Mouse (Mus musculus) retina, postnatal 7 days (tissue): ENCODE data around the gene Nup50.

Experiments
- DNase-seq: peaks from one replicate; pipeline ENCODE4 v3.0.0-alpha.2; 2012; ENCODE audit warnings: low read depth, low spot score

The Nup50 gene

GRCm38 (mm10) chr15:84950053-84950452, 26.8 kb downstream of the Nup50 start:
- no peak for DNase-seq

- no peak for DNase-seq
Measured at GRCm38 (mm10) chr15:84953259-84953658, 30.0 kb downstream of the Nup50 start.

GRCm38 (mm10) chr15:84957851-84958250, 34.6 kb downstream of the Nup50 start:
- DNase-seq = no peak

- no peak for DNase-seq
Measured at GRCm38 (mm10) chr15:84958331-84958730, 35.1 kb downstream of the Nup50 start.

GRCm38 (mm10) chr15:84959891-84960290, 36.7 kb downstream of the Nup50 start:
- no peak for DNase-seq

- no peak for DNase-seq
Measured at GRCm38 (mm10) chr15:84960692-84961091, 37.5 kb downstream of the Nup50 start.

GRCm38 (mm10) chr15:84962518-84962917, 39.3 kb downstream of the Nup50 start:
- no peak for DNase-seq

GRCm38 (mm10) chr15:84964771-84965170, 41.6 kb downstream of the Nup50 start:
- DNase-seq = no peak

- DNase-seq = no peak
Measured at GRCm38 (mm10) chr15:84965575-84966360, 42.6 kb downstream of the Nup50 start.

- DNase-seq = no peak
Measured at GRCm38 (mm10) chr15:84968534-84968933, 45.3 kb downstream of the Nup50 start.

- DNase-seq = no peak
Measured at GRCm38 (mm10) chr15:84972860-84973543, 49.8 kb downstream of the Nup50 start.

GRCm38 (mm10) chr15:84973544-84973871, 50.3 kb downstream of the Nup50 start:
- DNase-seq = no peak

- DNase-seq = no peak
Measured at GRCm38 (mm10) chr15:84975729-84976128, 52.5 kb downstream of the Nup50 start.

- DNase-seq = no peak
Measured at GRCm38 (mm10) chr15:84981609-84982313, 58.5 kb downstream of the Nup50 start.

GRCm38 (mm10) chr15:84982888-84983287, 59.7 kb downstream of the Nup50 start:
- no peak for DNase-seq

GRCm38 (mm10) chr15:84983721-84984120, 60.5 kb downstream of the Nup50 start:
- DNase-seq = no peak

GRCm38 (mm10) chr15:84985516-84986160, 62.4 kb downstream of the Nup50 start:
- no peak for DNase-seq

GRCm38 (mm10) chr15:84986171-84987019, 63.2 kb downstream of the Nup50 start:
- no peak for DNase-seq

GRCm38 (mm10) chr15:84987020-84987815, 64.0 kb downstream of the Nup50 start:
- DNase-seq = no peak
